Mouse (Mus musculus) left cerebral cortex, adult 2 months (tissue): ENCODE measurements at regions not wholly inside any gene's neighbourhood (a gene's known extent, or its start where the extent isn't known, plus 50 kb on each side); places are given as distances from the start of the nearest gene placed in this dataset.

ENCODE experiments used
- DNase-seq, 2 experiments: peaks; one replicate each; pipeline ENCODE4 v3.0.0; 2021 to 2022; ENCODE audit warnings: low spot score in 2 of 2, mixed read lengths in 1 of 2; ENCODE audit errors: extremely low spot score in 1 of 2
- H3K27ac ChIP-seq: fragments of 200-600 bp; 2 replicates; pipeline ENCODE4 v1.8.1; 2022
- H3K4me3 ChIP-seq: fragments of 200-600 bp; 2 replicates; pipeline ENCODE4 v1.8.1; 2022
- CTCF ChIP-seq: fragments of 200-600 bp; IDR thresholded peaks from 2 replicates; pipeline ENCODE4 v1.8.1; 2022; ENCODE audit warnings: antibody characterized with exemption, mild to moderate bottlenecking, moderate library complexity
- intact Hi-C: fragments of 180-260 bp; cut with DNase I; formaldehyde crosslinking; loops from one replicate; pipeline ENCODE4 v1.15.1; 2025

GRCm38 (mm10) chr10:120726369-120726768, 172.5 kb downstream of the Msrb3 start:
- Histone ChIP-seq H3K27ac (no peak overlapping the region), H3K4me3 (no peak overlapping the region)
- TF ChIP-seq CTCF, result no peak
- intact Hi-C loops, result no loop called here
- no peak for DNase-seq

- no peak for DNase-seq
- intact Hi-C loops, result no loop called here
- no peak overlapping the region for H3K27ac ChIP-seq
- H3K4me3 ChIP-seq, result no peak overlapping the region
- no peak for TF ChIP-seq CTCF
Observed at GRCm38 (mm10) chr10:120721956-120722532, 176.9 kb downstream of the Msrb3 start.

- Histone ChIP-seq H3K27ac (no peak overlapping the region), H3K4me3 (no peak overlapping the region)
- no peak for TF ChIP-seq CTCF
- no peak for DNase-seq
- intact Hi-C loops, result no loop called here
Observed at GRCm38 (mm10) chr10:120720981-120721380, 177.9 kb downstream of the Msrb3 start.

GRCm38 (mm10) chr10:120720061-120720460, 178.8 kb downstream of the Msrb3 start:
- intact Hi-C loops, result no loop called here
- H3K27ac ChIP-seq, result no peak overlapping the region
- no peak overlapping the region for H3K4me3 ChIP-seq
- DNase-seq, result no peak
- no peak for TF ChIP-seq CTCF

GRCm38 (mm10) chr10:120717159-120717567, 181.7 kb downstream of the Msrb3 start:
- intact Hi-C loops, result no loop called here
- no peak for TF ChIP-seq CTCF
- Histone ChIP-seq H3K4me3 (no peak overlapping the region), H3K27ac (no peak overlapping the region)
- DNase-seq, result no peak

- intact Hi-C loops, result no loop called here
- TF ChIP-seq CTCF, result no peak; the same call in 1 of the 2 replicates
- no peak for DNase-seq
- Histone ChIP-seq H3K4me3 (no peak overlapping the region), H3K27ac (no peak overlapping the region)
Observed at GRCm38 (mm10) chr10:120716391-120716790, 182.5 kb downstream of the Msrb3 start.

DNA sequence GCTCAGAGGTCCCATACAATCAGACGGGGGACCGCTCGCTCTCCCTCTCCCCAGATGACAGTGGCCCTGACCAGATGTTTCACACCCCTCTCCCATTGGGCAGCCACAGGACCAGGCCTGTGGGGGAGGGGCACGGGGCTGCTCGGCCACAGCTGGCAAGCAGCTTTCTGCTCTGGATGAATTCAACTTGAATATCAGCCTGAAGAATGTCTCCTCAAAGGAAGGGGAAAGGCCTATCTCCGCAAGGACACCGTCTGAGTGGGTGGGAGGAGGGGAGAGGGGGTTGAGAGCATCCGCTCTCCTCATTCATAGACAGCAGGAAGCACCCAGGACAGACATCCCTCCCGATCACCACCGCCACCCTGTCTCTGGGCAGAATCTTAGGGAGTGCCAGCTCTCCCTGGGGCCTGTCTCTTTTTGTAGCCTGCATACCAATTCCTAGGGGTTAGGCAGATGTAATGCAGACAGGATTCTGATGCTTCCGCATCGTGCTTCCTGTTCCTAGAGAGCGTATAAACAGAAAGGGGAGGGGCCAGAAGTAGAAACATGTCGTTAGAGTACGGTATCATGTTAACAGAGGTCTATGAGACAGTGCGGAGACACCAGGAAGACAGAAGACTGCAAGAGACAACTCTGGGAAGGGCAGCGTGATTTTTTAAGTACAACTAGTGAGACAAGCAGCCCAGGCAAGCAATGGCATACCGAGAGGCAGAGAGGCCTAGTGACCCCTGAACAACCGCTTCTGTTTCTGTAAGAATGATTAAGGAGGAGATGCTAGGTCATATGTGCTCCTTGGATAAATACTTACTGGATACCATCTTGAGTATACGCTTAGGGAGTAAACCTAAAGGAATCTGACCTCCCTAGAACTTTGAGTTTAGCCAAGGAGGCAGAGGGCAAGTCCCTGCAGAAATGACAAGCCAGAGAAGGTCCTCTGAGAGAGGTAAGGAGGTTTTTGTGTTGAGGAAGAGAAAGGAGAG, 190.8 kb downstream of the Msrb3 start:
- no peak for TF ChIP-seq CTCF
- Histone ChIP-seq H3K27ac (no peak overlapping the region), H3K4me3 (no peak overlapping the region)
- DNase-seq, result no peak
- intact Hi-C loops, result no loop called here

- no peak overlapping the region for H3K4me3 ChIP-seq
- intact Hi-C loops, result no loop called here
- no peak for TF ChIP-seq CTCF
- no peak for DNase-seq
- no peak overlapping the region for H3K27ac ChIP-seq
Observed at GRCm38 (mm10) chr10:120706684-120707290, 192.1 kb downstream of the Msrb3 start.

GRCm38 (mm10) chr10:120701833-120702232, 197.1 kb downstream of the Msrb3 start:
- H3K4me3 ChIP-seq, result no peak overlapping the region
- TF ChIP-seq CTCF, result peak; percentile 89
- no peak overlapping the region for H3K27ac ChIP-seq
- peak; percentile 72 to 82 for DNase-seq
- intact Hi-C loops, result loop anchor here (1.0 to 5.0 kb wide), 4 partner anchors 115 to 445 kb away; no protein-coding TSS in a partner anchor

DNA sequence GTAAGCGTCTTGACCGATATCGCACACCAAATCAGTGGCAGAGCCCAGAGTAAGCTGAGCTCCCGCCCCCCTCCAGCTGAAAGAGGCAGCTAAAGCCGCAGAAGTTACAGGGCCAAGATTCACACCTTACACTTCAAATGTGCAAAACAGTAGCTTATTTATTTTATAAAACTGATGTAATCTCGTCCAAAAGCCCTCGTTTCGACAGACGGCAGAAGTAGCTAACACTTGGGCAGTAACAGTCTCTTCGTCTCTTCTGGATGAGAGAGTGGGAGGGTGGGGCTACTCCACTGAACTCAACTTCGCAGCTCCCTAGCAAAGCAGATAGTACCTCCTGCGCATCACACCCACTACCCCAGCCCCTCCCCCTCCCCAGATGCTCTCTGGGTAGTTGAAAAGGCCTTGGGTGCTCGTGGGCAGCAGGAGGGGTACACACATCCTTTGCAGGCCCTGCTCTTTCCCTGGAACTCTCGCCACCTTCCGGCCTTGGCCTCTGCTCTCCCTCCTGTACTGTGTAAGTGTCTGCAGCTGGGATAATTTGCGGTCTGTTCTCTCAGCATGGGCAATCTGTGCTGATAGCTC, 201.5 kb downstream of the Msrb3 start:
- TF ChIP-seq CTCF, result no peak
- intact Hi-C loops, result no loop called here
- H3K27ac ChIP-seq, result no peak overlapping the region
- H3K4me3 ChIP-seq, result no peak overlapping the region
- DNase-seq, result no peak

- intact Hi-C loops, result no loop called here
- TF ChIP-seq CTCF, result no peak
- Histone ChIP-seq H3K27ac (no peak overlapping the region), H3K4me3 (no peak overlapping the region)
- DNase-seq, result no peak
Observed at GRCm38 (mm10) chr10:120696481-120696880, 202.4 kb downstream of the Msrb3 start.

DNA sequence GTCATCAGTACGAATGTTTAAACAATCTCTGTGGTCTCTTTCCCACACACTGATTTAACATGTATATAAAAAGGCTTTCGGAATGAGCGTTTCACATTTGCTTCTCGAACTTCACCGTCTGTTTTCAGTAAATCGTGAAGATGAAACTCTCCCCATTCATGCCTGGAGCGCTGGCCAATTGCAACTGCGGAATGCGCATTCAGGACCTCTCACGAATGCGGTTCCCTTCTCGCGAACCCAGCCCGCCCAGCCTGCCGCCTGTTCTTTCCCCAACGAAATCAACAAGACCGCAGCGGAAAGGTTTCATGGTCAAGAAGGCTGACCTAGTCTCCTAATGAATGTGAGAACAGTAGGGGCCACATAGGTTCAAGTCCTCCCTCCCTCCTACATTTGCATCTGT, 204.4 kb downstream of the Msrb3 start:
- Histone ChIP-seq H3K4me3 (no peak overlapping the region), H3K27ac (no peak overlapping the region)
- no peak for TF ChIP-seq CTCF
- intact Hi-C loops, result no loop called here
- no peak for DNase-seq
